Mouse (Mus musculus): ENCODE measurements around the gene Agtrap.

Gene Agtrap

DNA sequence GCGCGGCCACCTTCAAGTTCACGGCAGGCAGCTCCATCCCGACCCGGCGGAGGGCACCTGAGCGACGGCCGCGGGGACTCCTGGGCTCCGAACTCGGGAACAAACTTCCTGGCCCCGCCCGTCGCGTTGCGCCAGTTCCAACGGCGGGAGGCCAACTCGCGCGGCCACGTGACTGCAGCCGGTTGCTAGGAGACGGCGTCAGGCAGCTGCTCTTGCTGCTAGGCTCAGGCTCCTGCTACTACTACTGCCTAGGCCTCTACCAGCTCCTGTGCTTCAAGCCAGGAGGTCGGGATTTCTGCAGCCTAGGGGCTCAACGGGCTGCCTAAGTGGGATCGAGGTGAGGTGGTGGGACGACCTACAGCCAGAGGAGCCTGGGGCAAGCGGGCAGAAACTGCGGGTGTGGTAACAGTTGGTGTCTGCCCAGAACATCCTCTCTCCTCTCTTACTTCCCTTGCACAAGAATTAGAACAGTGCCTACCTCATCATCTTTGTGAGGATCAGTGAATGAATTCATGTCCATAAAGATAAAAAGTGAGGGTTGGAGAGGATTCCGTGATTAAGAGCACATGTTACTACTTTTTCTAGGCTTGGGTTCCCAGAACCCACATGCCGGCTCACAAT, at the start of gene Agtrap:
Gene Agtrap (minus strand): TSS at position 125 of the 621 bp plus-strand sequence.
- in situ Hi-C loops (cut with MboI, MseI): loop anchor here in 1 of 2 experiments (5.0 kb wide), 1 partner anchor 46 kb away; no protein-coding TSS in a partner anchor

GRCm38 (mm10) chr4:148137503-148137902, 49.7 kb upstream of the Agtrap start:
- in situ Hi-C loops (cut with MboI, MseI): no loop called here

DNA sequence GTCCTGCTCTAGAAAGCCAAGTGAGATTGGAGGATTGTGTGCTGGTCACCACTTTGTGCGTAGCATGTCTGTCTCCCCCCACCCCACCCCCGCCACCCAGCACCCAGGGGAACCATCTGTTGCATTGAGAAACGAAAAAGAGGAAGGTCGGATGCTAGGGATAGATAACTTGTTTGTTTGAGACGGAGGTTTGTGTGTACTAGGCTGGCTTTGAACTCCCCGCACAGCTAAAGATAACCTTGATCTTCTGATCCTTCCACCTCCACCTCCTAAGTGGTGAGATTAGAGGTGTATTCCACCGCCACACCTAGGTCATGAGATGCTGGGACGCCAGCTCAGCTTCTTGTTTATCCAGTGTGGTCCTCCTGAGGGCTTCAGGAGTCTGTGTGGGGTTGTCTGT, 47.2 kb upstream of the Agtrap start:
- in situ Hi-C loops (cut with MboI, MseI): no loop called here

- in situ Hi-C loops (cut with MboI, MseI): no loop called here
These were observed 43.8 kb upstream of the Agtrap start for GRCm38 (mm10) chr4:148131497-148132081.

GRCm38 (mm10) chr4:148130561-148131413, 43.0 kb upstream of the Agtrap start, which contains the start of gene Draxin:
Gene Draxin (minus strand): TSS chr4:148130698.
- in situ Hi-C loops (cut with MboI, MseI): no loop called here

GRCm38 (mm10) chr4:148130133-148130532, 42.3 kb upstream of the Agtrap start, which contains the start of gene Mad2l2:
Gene Mad2l2 (plus strand): TSS chr4:148130384.
- in situ Hi-C loops (cut with MboI, MseI): no loop called here

DNA sequence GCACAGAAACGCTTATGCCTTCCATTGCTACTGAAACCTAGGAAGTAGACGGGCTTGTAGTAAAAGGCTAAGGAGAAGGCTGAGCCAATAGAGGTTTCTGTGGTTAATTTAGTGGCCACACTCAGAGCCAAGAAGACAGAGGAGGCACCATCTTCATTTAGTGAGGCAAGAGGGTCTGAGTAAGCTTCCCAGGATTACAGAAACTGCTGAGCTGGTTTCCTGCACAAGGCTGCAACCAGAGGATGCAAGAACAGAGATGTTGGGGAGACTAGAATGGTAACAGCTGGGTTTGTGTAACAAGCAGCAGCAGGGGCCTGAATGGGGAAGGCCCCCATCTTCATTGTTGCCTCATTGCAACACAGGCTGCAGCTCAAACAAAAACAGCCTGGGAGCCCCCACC, 40.8 kb upstream of the Agtrap start:
- in situ Hi-C loops (cut with MboI, MseI): no loop called here

GRCm38 (mm10) chr4:148128241-148128640, 40.4 kb upstream of the Agtrap start:
- in situ Hi-C loops (cut with MboI, MseI): no loop called here

DNA sequence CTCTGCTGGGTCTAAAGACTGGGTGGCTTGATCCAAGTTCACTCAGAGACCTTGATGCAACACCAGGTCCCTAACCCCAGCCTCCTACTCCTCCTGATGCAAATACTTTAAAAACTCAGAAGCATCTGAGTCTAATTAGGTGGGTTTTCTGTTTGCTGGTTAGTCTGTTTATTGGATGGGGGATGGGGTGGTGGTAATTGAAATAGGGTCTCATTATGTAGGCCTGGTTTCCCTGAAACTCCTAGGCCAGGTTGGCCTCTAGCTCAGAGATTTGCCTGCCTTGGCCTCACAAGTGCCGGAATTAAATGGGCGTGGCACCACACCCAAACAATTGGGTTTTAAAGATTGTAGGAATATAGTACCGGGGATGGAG, 34.8 kb upstream of the Agtrap start:
- in situ Hi-C loops (cut with MboI, MseI): no loop called here

GRCm38 (mm10) chr4:148121982-148122693, 34.3 kb upstream of the Agtrap start:
- in situ Hi-C loops (cut with MboI, MseI): no loop called here

DNA sequence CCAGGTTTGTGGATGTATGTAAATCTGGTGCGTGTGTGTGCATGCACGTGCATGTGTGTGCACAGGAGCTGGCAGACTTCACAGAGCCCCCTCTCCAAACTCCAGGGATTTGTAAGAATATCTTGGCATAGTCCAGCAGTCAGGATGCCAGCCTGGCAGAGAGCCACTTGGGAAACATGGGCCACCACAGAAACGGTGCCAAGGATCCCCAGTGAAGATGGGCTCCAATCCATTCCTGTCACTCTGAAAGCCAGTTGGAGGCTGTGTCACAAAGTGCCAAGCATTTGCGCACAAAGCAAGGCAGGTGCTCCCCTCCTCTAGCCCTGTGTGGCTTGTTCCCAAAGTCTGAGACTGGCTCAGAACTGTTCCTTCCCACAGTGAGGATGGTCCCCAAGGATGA, 33.5 kb upstream of the Agtrap start:
- in situ Hi-C loops (cut with MboI, MseI): no loop called here

DNA sequence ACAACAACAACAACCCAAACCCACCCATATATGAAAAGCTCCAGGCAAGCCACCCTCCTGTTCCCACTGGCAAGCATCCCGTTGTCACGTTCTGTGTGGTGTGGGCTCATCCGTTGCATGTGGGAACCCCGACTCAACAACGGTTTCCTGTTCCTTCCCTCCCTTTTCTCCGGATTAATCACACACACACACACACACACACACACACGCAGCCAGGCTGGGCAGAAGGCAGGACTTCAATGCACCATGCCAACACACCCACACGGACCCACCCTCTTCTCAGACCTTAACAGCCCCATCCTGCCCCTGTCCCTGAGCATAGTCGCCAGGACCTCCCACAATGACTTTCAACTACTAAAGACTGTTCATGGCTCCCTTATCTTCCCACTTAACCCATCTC, 32.7 kb upstream of the Agtrap start:
- in situ Hi-C loops (cut with MboI, MseI): no loop called here

DNA sequence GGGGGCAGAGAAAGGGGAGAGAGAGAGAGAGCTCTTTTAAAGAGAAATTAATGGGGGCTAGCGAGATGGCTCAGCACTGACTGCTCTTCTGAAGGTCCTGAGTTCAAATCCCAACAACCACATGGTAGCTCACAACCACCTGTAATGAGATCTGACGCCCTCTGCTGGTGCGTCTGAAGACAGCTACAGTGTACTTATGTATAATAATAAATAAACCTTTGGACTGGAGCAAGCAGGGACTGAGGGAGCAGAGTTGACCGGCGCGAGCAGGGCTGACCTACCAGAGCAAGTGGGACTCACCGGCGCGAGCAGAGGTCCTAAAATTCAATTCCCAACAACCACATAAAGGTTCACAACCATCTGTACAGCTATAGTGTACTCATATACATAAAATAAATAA, 31.7 kb upstream of the Agtrap start:
- in situ Hi-C loops (cut with MboI, MseI): loop anchor here in 1 of 2 experiments (5.0 to 10.0 kb wide), 2 partner anchors 45 to 133 kb away; partner anchors contain the start of genes Fbxo2 and Fbxo44

- in situ Hi-C loops (cut with MboI, MseI): loop anchor here in 1 of 2 experiments (5.0 to 10.0 kb wide), 2 partner anchors 47 to 135 kb away; partner anchors contain the start of genes Fbxo2 and Fbxo44
These were observed 29.6 kb upstream of the Agtrap start for GRCm38 (mm10) chr4:148117392-148117791.

GRCm38 (mm10) chr4:148116657-148117056, 28.8 kb upstream of the Agtrap start:
- in situ Hi-C loops (cut with MboI, MseI): loop anchor here in 1 of 2 experiments (5.0 to 10.0 kb wide), 2 partner anchors 48 to 136 kb away; partner anchors contain the start of genes Fbxo2 and Fbxo44

GRCm38 (mm10) chr4:148115467-148115866, 27.6 kb upstream of the Agtrap start:
- in situ Hi-C loops (cut with MboI, MseI): loop anchor here in 1 of 2 experiments (5.0 to 10.0 kb wide), 2 partner anchors 49 to 137 kb away; partner anchors contain the start of genes Fbxo2 and Fbxo44

DNA sequence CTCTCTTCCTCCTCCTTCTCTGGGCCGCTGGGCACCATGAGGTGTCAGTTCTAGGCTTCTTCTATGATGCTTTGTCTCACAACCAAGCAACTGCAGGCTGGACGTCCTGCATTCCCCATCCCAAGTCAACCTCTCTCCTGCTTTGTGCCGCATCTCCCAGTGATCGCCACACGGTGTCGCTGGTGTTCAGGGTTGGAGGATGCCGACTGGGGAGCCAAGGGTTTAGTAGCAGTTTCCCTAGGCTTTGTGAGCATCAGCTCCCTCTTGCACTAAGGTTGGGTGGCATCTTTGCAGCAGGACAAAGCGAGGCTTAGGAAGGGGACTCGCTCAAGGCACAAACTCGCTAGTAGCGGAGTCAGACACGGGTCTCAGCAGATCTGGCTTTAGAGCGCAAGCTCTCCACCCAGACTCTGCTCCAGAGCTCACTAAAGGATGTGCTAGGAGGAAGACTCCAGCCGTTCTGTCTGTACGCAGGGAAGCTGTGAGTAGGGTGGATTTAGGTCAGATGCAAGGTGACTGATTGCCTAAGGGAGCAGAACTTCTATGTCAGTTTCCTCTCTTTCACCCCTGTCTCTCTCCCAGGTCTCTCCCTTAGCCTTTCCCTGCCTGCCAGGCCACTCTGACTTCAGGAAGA, 27.0 kb upstream of the Agtrap start:
- in situ Hi-C loops (cut with MboI, MseI): loop anchor here (5.0 to 10.0 kb wide), 3 partner anchors 50 to 137 kb away; partner anchors contain the start of genes Fbxo2 (in 1 of the 2) and Fbxo44 (in 1 of the 2)

DNA sequence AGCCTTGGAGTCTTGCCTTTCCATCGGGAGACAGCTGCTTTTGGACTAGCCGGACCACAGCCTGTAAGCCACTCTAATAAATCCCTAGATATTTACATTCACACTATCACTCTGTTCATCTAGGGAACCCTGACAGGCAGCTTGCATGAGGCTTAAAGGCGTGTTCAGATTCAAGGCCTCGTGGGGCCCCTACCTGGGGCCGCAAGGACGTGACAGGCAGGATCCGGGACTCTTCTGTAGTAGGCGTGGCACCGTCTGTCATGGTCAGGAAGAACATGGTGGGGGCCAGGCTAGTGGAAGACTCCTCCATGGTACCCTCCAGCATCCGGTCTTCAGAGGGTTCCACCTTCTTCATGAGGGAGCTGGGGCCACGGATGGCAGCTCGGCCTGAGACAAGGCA, 24.7 kb upstream of the Agtrap start:
- in situ Hi-C loops (cut with MboI, MseI): loop anchor here (5.0 to 10.0 kb wide), 2 partner anchors 52 to 55 kb away; partner anchors contain the start of genes Fbxo2 (in 1 of the 2) and Fbxo44 (in 1 of the 2)

DNA sequence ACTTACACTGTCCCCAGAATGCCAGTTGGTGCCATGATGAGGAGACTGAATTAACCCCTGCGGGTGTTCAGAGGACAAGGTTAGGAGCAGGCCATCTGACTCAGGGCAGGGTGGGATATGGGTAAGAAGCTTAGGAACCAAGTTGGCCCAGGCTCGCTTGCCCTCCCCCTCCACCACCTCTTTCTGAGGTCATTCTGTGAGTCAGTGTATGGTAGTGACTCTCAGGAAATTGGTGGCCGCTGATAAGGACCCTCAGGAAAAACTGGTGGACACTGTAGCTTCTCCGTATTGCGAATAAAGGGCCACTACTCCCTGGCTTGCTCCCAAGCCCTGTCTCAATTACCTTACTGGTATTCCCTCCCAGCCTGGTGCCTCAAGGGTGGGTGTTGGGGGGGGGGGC, 21.4 kb upstream of the Agtrap start:
- in situ Hi-C loops (cut with MboI, MseI): no loop called here

- in situ Hi-C loops (cut with MboI, MseI): no loop called here
These were observed 20.8 kb upstream of the Agtrap start for GRCm38 (mm10) chr4:148108565-148109100.

All from T-helper 17 cell (primary cell).